Mouse (Mus musculus) midbrain, embryonic 15.5 days (tissue): ENCODE data around the gene Trpm8. TPM values are rescaled to one million over a fixed set of nuclear protein-coding genes. Genes with fewer than 3 reads are reported as not detected.
A peak's percentile ranks its signal among the peaks of the same experiment; 100 is the strongest.

Experiments
- ATAC-seq: fragments of 200-750 bp; cut with Nextera tagmentation; replicated peaks from 2 replicates; pipeline ENCODE4 v1.8.0; 2017; ENCODE audit warnings: moderate TSS enrichment
- H3K27ac ChIP-seq: fragments of 300-500 bp; sonication (generic); 2 replicates; pipeline ENCODE4 v1.5.1; 2015; ENCODE audit warnings: mild to moderate bottlenecking, inconsistent platforms
- H3K27me3 ChIP-seq: fragments of 300-500 bp; sonication (generic); replicated peaks from 2 replicates; pipeline ENCODE4 v1.6.1; 2015; ENCODE audit warnings: inconsistent platforms
- H3K36me3 ChIP-seq: fragments of 300-500 bp; sonication (generic); replicated peaks from 2 replicates; pipeline ENCODE4 v1.6.1; 2015; ENCODE audit warnings: inconsistent platforms
- H3K4me1 ChIP-seq: fragments of 300-500 bp; sonication (generic); 2 replicates; pipeline ENCODE4 v1.6.1; 2015; ENCODE audit warnings: inconsistent platforms
- H3K4me2 ChIP-seq: fragments of 300-500 bp; sonication (generic); 2 replicates; pipeline ENCODE4 v1.6.1; 2015; ENCODE audit warnings: inconsistent platforms, mild to moderate bottlenecking, moderate library complexity
- H3K4me3 ChIP-seq: fragments of 300-500 bp; sonication (generic); 2 replicates; pipeline ENCODE4 v1.5.1; 2015; ENCODE audit warnings: mild to moderate bottlenecking, inconsistent platforms
- H3K9ac ChIP-seq: fragments of 300-500 bp; sonication (generic); 2 replicates; pipeline ENCODE4 v1.6.1; 2015; ENCODE audit warnings: mild to moderate bottlenecking, inconsistent platforms
- H3K9me3 ChIP-seq: fragments of 300-500 bp; sonication (generic); 2 replicates; pipeline ENCODE4 v1.6.1; 2016; ENCODE audit warnings: inconsistent platforms
- WGBS: fragments of 180-500 bp; shearing (Covaris S2); methylation state at CpG from one replicate; pipeline ENCODE4 v1.1.7; 2015; ENCODE audit warnings: mixed read lengths; 5-methylcytosine and 5-hydroxymethylcytosine counted together
- polyA plus RNA-seq: library from polyadenylated mRNA; unstranded; fragments of >200 nt; fragmentation: Nextera tagmentation; extraction: Ambion mirVana; gene quantifications from 2 replicates; pipeline ENCODE4 v1.2.1, GENCODE M21; 2015

Gene Trpm8
- polyA plus RNA-seq, 1 experiment from 2014 or later = 0.10 TPM

- H3K4me2 ChIP-seq = no peak overlapping the region
- no peak overlapping the region for H3K9ac ChIP-seq
- H3K9me3 ChIP-seq = no peaks in the 10 kb centered on the region
- H3K4me3 ChIP-seq = no peak overlapping the region
- no peaks in the 10 kb centered on the region for H3K36me3 ChIP-seq
- H3K4me1 ChIP-seq = no peaks in the 10 kb centered on the region
- no peak for ATAC-seq
- no peak overlapping the region for H3K27ac ChIP-seq
- no peaks in the 10 kb centered on the region for H3K27me3 ChIP-seq
Observed at GRCm38 (mm10) chr1:88322146-88322545, 44.7 kb downstream of the Trpm8 start.

GRCm38 (mm10) chr1:88323101-88323500 lies 45.6 kb downstream of the Trpm8 start:
- Histone ChIP-seq H3K9me3 (no peaks in the 10 kb centered on the region), H3K27me3 (no peaks in the 10 kb centered on the region), H3K9ac (no peak overlapping the region), H3K27ac (no peak overlapping the region), H3K36me3 (no peaks in the 10 kb centered on the region), H3K4me3 (no peak overlapping the region), H3K4me2 (no peak overlapping the region), H3K4me1 (no peaks in the 10 kb centered on the region)
- WGBS = 76% methylated on average over 3 of the region's 3 CpGs
- ATAC-seq = no peak

- 57% methylated on average over 9 of the region's 9 CpGs for WGBS
- ATAC-seq = no peak
Observed at GRCm38 (mm10) chr1:88339481-88339880, 62.0 kb downstream of the Trpm8 start.

GRCm38 (mm10) chr1:88342615-88343014 lies 65.2 kb downstream of the Trpm8 start:
- WGBS = 87% methylated on average over 3 of the region's 3 CpGs
- ATAC-seq = no peak

More at GRCm38 (mm10) chr1:88339481-88339880, 62.0 kb downstream of the Trpm8 start:
- no peak overlapping the region for H3K9ac ChIP-seq
- H3K4me1 ChIP-seq = no peaks in the 10 kb centered on the region
- no peaks in the 10 kb centered on the region for H3K9me3 ChIP-seq
- H3K4me3 ChIP-seq = no peak overlapping the region
- H3K27ac ChIP-seq = no peak overlapping the region
- H3K27me3 ChIP-seq = no peaks in the 10 kb centered on the region
- H3K36me3 ChIP-seq = no peaks in the 10 kb centered on the region
- H3K4me2 ChIP-seq = no peak overlapping the region

GRCm38 (mm10) chr1:88345580-88345979 lies 68.1 kb downstream of the Trpm8 start:
- no peaks in the 10 kb centered on the region for H3K36me3 ChIP-seq
- no peak overlapping the region for H3K4me3 ChIP-seq
- no peak for ATAC-seq
- H3K4me1 ChIP-seq = no peaks in the 10 kb centered on the region
- H3K9ac ChIP-seq = no peak overlapping the region
- H3K9me3 ChIP-seq = no peaks in the 10 kb centered on the region
- 23% methylated on average over 3 of the region's 3 CpGs for WGBS
- no peaks in the 10 kb centered on the region for H3K27me3 ChIP-seq
- no peak overlapping the region for H3K27ac ChIP-seq
- no peak overlapping the region for H3K4me2 ChIP-seq

More at GRCm38 (mm10) chr1:88342615-88343014, 65.2 kb downstream of the Trpm8 start:
- no peak overlapping the region for H3K4me3 ChIP-seq
- H3K9ac ChIP-seq = no peak overlapping the region
- no peaks in the 10 kb centered on the region for H3K27me3 ChIP-seq
- no peak overlapping the region for H3K27ac ChIP-seq
- no peak overlapping the region for H3K4me2 ChIP-seq
- H3K36me3 ChIP-seq = no peaks in the 10 kb centered on the region
- H3K9me3 ChIP-seq = no peaks in the 10 kb centered on the region
- H3K4me1 ChIP-seq = no peaks in the 10 kb centered on the region

- Histone ChIP-seq H3K4me3 (no peak overlapping the region), H3K27ac (no peak overlapping the region), H3K9ac (no peak overlapping the region), H3K4me1 (no peaks in the 10 kb centered on the region), H3K27me3 (no peaks in the 10 kb centered on the region), H3K4me2 (no peak overlapping the region), H3K9me3 (no peaks in the 10 kb centered on the region), H3K36me3 (no peaks in the 10 kb centered on the region)
- WGBS = 92% methylated on average over 5 of the region's 5 CpGs
- ATAC-seq = no peak
Observed at GRCm38 (mm10) chr1:88348496-88349005, 71.1 kb downstream of the Trpm8 start.

- ATAC-seq = no peak
- H3K4me2 ChIP-seq = no peak overlapping the region
- H3K9me3 ChIP-seq = no peaks in the 10 kb centered on the region
- H3K27ac ChIP-seq = no peak overlapping the region
- WGBS = 93% methylated on average over 9 of the region's 9 CpGs
- no peaks in the 10 kb centered on the region for H3K4me1 ChIP-seq
- H3K27me3 ChIP-seq = no peaks in the 10 kb centered on the region
- no peak overlapping the region for H3K9ac ChIP-seq
- no peak overlapping the region for H3K4me3 ChIP-seq
- no peaks in the 10 kb centered on the region for H3K36me3 ChIP-seq
Observed at GRCm38 (mm10) chr1:88350761-88351160, 73.3 kb downstream of the Trpm8 start.

GRCm38 (mm10) chr1:88355025-88355424 lies 77.6 kb downstream of the Trpm8 start:
- Histone ChIP-seq H3K27me3 (no peaks in the 10 kb centered on the region), H3K4me1 (no peaks in the 10 kb centered on the region), H3K9me3 (no peaks in the 10 kb centered on the region), H3K36me3 (no peaks in the 10 kb centered on the region), H3K4me2 (no peak overlapping the region), H3K9ac (no peak overlapping the region), H3K4me3 (no peak overlapping the region), H3K27ac (no peak overlapping the region)
- no peak for ATAC-seq
- 94% methylated on average over 12 of the region's 12 CpGs for WGBS

GRCm38 (mm10) chr1:88355681-88356080 lies 78.2 kb downstream of the Trpm8 start:
- Histone ChIP-seq H3K36me3 (no peaks in the 10 kb centered on the region), H3K27ac (no peak overlapping the region), H3K4me2 (no peak overlapping the region), H3K4me3 (no peak overlapping the region), H3K9ac (no peak overlapping the region), H3K27me3 (no peaks in the 10 kb centered on the region), H3K9me3 (no peaks in the 10 kb centered on the region), H3K4me1 (no peaks in the 10 kb centered on the region)
- 90% methylated on average over 3 of the region's 3 CpGs for WGBS
- no peak for ATAC-seq

- H3K27ac ChIP-seq = no peak overlapping the region
- H3K27me3 ChIP-seq = no peaks in the 10 kb centered on the region
- no peak overlapping the region for H3K4me2 ChIP-seq
- no peaks in the 10 kb centered on the region for H3K4me1 ChIP-seq
- no peaks in the 10 kb centered on the region for H3K36me3 ChIP-seq
- H3K9me3 ChIP-seq = no peaks in the 10 kb centered on the region
- 90% methylated on average over 6 of the region's 6 CpGs for WGBS
- H3K9ac ChIP-seq = no peak overlapping the region
- no peak overlapping the region for H3K4me3 ChIP-seq
- ATAC-seq = no peak
Observed at GRCm38 (mm10) chr1:88356616-88357015, 79.2 kb downstream of the Trpm8 start.

- Histone ChIP-seq H3K36me3 (no peaks in the 10 kb centered on the region), H3K4me2 (no peak overlapping the region), H3K4me1 (no peaks in the 10 kb centered on the region), H3K9ac (no peak overlapping the region), H3K27ac (no peak overlapping the region; the same call in 1 of the 2 replicates), H3K9me3 (no peaks in the 10 kb centered on the region), H3K27me3 (no peaks in the 10 kb centered on the region), H3K4me3 (no peak overlapping the region)
- peak; percentile 83 for ATAC-seq
- 60% methylated on average over 6 of the region's 6 CpGs for WGBS
Observed at GRCm38 (mm10) chr1:88357458-88358090, 80.1 kb downstream of the Trpm8 start.

GRCm38 (mm10) chr1:88358102-88358654 lies 80.7 kb downstream of the Trpm8 start:
- no peaks in the 10 kb centered on the region for H3K9me3 ChIP-seq
- H3K9ac ChIP-seq = no peak overlapping the region
- H3K4me2 ChIP-seq = no peak overlapping the region
- ATAC-seq = peak; percentile 45; the same call in 1 of the 2 replicates
- 74% methylated on average over 7 of the region's 7 CpGs for WGBS
- no peaks in the 10 kb centered on the region for H3K4me1 ChIP-seq
- no peak overlapping the region; the same call in 1 of the 2 replicates for H3K27ac ChIP-seq
- no peaks in the 10 kb centered on the region for H3K27me3 ChIP-seq
- H3K36me3 ChIP-seq = no peaks in the 10 kb centered on the region
- H3K4me3 ChIP-seq = no peak overlapping the region

- H3K4me3 ChIP-seq = no peak overlapping the region
- 58% methylated on average over 4 of the region's 4 CpGs for WGBS
- H3K9me3 ChIP-seq = no peaks in the 10 kb centered on the region
- H3K27ac ChIP-seq = no peak overlapping the region
- no peaks in the 10 kb centered on the region for H3K4me1 ChIP-seq
- no peak overlapping the region for H3K9ac ChIP-seq
- H3K27me3 ChIP-seq = no peaks in the 10 kb centered on the region
- H3K4me2 ChIP-seq = no peak overlapping the region
- H3K36me3 ChIP-seq = no peaks in the 10 kb centered on the region
- ATAC-seq = no peak
Observed at GRCm38 (mm10) chr1:88361085-88361484, 83.6 kb downstream of the Trpm8 start.
